Mouse (Mus musculus): ENCODE measurements around the gene Tgm2.

The Tgm2 gene

GRCm38 (mm10) chr2:158068444-158068971 is 77.7 kb downstream of the Tgm2 start:
- no peak for DNase-seq (ENCODE audit: low spot score)

GRCm38 (mm10) chr2:158067260-158067824 is 78.9 kb downstream of the Tgm2 start:
- DNase-seq (ENCODE audit: low spot score) = no peak

- no peak for DNase-seq (ENCODE audit: low spot score)
These were observed 79.8 kb downstream of the Tgm2 start for GRCm38 (mm10) chr2:158066456-158066855.
